Mouse (Mus musculus): ENCODE results near the gene Trappc11.
"Not testable (repeated sequence)": the region's sequence is repeated elsewhere in the genome, so short reads cannot be mapped to it uniquely, and the experiment has no call there.

Trappc11 gene

DNA sequence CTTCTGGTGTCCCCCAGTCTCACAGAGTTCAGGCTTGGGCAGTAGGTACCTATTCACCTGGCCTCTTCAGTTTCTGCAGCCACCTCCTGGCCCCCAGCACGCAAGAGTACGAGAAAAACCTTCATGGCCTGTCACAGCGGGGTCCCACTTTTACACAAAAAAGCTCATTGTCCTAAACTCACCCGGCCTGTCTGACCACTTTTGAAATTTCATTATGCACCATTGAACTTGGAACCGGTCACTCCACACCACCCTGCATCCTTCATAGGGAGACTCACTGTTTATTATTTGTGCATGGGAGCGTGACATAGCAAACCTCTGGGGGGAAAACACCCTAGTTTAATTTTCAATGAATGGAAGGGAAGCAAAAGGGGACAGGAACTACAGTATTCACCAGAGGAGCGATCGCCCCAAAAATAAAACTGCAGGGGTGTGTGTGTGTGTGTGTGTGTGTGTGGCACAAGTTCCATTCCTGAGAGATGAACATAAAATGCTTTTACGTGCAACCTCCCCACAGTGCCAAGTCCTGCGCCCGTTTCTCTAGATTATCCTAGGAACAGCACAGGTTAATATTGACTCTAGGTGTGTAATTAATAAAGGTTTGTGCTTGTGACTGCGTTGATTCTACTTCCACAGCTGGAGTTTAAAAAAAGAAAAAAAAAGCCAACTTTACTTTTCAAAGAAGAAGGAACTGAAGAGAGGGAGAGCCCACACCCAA, 50.8 kb downstream of the Trappc11 start:
- no peak for DNase-seq (ENCODE audit: low spot score)

DNA sequence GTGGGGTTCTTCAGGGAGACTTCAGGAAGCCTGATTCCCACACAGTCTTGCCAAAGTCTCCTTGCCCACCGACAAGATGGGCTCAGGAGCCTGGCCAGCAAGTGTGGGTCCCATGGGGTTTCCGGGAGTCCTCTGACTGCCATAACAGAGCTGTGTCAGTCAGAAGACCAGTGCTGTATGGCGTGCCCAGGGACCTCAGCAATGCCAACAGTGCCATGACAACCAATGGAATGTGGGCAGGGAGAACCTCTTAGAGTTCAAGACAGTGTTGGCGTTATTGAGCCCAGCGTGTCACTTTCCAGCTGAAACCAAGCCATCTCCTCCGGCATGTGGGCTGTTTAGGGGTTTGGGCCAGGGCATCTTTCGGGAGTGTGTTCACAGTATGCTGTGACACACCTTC, 53.2 kb downstream of the Trappc11 start:
- DNase-seq (ENCODE audit: low spot score) = no peak

DNA sequence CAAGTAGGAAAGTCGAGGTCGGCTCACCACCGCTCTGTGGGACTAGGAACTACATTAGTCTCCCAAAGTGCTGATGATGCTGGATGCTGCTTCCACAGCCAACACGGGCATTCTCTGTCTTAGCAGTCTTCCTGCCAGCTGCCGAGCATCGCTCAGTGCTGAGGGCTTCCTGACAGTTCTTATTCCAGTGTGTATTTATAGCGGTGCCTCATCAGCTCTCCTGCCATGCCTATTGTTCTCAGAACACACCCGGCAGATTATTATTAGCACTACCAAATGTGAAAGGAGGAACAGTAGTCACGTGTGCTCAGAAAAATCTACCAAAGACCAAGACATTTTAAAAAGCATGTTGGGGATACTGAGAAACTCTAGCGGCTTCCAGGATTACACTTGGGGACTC, 71.6 kb downstream of the Trappc11 start:
- no peak for DNase-seq (ENCODE audit: low spot score)

DNA sequence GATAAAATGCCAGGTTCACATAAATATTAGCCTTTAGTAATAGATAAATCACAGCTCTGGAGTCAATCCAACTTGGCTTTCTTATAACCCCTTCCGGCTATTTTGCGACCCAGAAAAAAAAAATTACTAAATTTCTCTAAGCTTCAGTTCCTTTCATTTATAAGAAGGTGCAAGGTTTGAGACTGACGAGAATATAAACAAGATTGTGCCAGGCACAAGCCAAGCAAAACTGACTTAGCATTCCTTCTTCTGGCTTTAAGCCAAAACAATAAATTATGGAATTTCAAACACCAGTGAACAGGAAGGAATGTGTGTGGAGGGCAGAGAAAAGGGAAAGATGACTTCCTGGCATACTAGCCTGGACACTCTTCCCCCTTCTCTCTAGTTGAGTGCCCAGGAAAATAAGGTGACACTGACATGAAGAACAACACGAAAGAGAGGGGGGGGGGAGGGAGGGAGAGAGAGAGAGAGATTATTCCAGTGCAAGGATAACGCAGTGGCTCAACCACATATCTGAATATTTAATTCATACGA, 74.0 kb downstream of the Trappc11 start:
- DNase-seq (ENCODE audit: low spot score) = no peak

DNA sequence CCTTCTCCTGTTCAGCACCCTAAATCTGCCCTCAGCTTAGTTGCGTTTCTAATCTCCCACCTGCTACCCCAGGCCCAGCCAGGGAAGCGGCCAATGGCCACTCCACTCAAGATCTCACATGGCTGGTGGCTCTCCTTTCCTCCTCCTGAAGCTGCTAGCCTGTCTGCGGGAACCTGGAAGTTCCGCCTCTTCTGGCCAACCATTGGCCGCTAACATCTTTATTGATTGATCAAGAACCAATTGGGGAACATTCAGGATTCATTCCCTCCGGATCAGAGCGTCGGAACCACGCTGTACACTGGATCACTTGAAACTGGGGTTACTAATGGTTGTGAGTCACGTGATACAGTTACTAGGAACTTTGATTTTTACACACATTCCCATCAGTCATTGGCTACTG, 74.7 kb downstream of the Trappc11 start:
- no peak for DNase-seq (ENCODE audit: low spot score)

DNA sequence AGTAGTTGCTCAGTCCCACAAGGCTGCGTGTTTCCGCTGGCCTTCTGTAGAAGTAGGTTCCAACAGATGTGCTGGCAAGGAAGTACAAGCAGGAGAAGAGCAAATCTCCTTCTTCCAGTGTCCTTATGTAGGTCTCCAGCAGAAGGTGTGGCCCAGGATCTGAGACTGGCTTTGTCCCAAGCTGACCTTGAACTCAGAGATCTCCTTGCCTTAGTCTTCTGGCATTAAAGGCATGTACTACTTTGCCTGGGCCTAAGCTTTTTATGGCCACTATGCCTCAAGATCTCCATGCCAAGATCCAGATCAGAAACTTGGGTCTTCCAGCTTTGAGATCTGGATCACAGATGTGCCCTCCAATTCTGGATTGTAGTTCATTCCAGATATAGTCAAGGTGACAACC, 84.1 kb downstream of the Trappc11 start:
- DNase-seq (ENCODE audit: low spot score) = not testable (repeated sequence)

DNA sequence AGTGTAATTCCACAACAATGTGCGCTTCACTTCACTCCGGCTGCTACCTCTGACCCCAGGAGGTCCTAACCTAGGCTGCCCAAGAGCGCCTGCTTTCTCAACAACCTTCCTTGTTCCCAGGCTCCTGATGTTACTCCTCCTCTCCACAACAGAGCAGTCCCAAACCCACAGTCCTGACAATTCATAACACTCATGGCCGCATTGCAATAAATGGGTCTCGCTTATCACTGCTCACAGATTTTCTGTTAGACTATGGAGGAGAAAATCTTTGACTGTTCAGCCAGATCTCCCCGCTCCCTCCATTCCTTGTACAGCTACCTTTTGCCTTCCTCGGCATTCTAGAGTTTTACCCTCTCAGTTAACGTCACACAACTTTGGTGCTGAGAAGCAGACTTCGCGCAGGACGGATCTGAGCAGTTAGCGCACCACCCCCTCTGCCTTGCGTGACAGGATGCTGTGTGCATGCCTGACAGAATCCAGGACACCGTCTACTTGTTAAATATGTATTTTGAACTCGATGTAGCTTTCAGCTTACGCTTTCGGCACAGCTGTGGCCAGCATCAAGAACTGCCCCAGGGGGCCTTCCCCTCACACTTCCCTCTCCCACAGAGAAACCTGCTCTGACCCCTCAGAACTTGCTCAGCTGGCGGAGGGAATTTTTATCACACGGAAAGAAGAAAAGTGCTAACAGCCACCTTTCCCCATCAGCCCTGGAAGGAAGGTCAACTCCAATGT, 86.8 kb downstream of the Trappc11 start, which contains the start of gene Stox2:
TSS of gene Stox2 (minus strand) at position 51 of the 735 bp plus-strand sequence.
- no peak for DNase-seq (ENCODE audit: low spot score)

Measured in urinary bladder, postnatal 10 days (tissue).